Mouse (Mus musculus): ENCODE measurements around the gene Aff1.

GRCm38 (mm10) chr5:103769701-103770100, 77.5 kb downstream of the Aff1 start:
- TF ChIP-seq CTCF (IDR thresholded peaks at IDR 0.05; ENCODE audit: insufficient read depth, low read length), result no peak
- TF ChIP-seq POLR2A (IDR thresholded peaks at IDR 0.05; ENCODE audit: borderline replicate concordance, extremely low read depth, low read depth, low read length), result no peak

Data from lung, adult 2 months (tissue).